Mouse (Mus musculus): ENCODE measurements around the gene Plekhg2. TPM values are rescaled to one million over a fixed set of nuclear protein-coding genes. Genes with fewer than 3 reads are reported as not detected.
"Not testable (repeated sequence)": the region's sequence is repeated elsewhere in the genome, so short reads cannot be mapped to it uniquely, and the experiment has no call there.

Plekhg2 gene
- polyA plus RNA-seq, 1 experiment from 2014 or later, result 75.5 TPM

GRCm38 (mm10) chr7:28392429-28393271, 20.3 kb upstream of the Plekhg2 start, which contains the start of the genes Med29 and Paf1:
Gene Med29 (minus strand): TSS chr7:28392708.
Gene Paf1 (plus strand): TSS chr7:28392951.
- Histone ChIP-seq H3K4me1 (peaks cover 22% of the 10 kb centered on the region), H3K4me3 (peak within 1 kb of the TSS; percentile 98), H3K27me3 (ENCODE audit: poor library complexity, severe bottlenecking) (no peaks in the 10 kb centered on the region), H3K27ac (peak within 1 kb of the TSS; percentile 87), H3K36me3 (replicated peaks) (peaks cover 67% of the 10 kb centered on the region), H3K9me3 (no peaks in the 10 kb centered on the region)
- peak; percentile 95 for DNase-seq (ENCODE audit: extremely low spot score, low spot score)
- under 1% methylated on average over 58 of the region's 58 CpGs for WGBS

- Histone ChIP-seq H3K4me1 (peaks cover 28% of the 10 kb centered on the region), H3K27me3 (ENCODE audit: poor library complexity, severe bottlenecking) (no peaks in the 10 kb centered on the region), H3K9me3 (no peaks in the 10 kb centered on the region), H3K36me3 (replicated peaks) (peaks cover 66% of the 10 kb centered on the region), H3K4me3 (0 out of 2 replicates have a peak overlapping the region, but pooled peaks have one; percentile 6), H3K27ac (no peak overlapping the region)
- no peak for DNase-seq (ENCODE audit: extremely low spot score, low spot score)
- WGBS, result 89% methylated on average over 3 of the region's 3 CpGs
These were observed 17.9 kb upstream of the Plekhg2 start for GRCm38 (mm10) chr7:28390331-28390730.

- peaks cover 60% of the 10 kb centered on the region for H3K36me3 ChIP-seq (replicated peaks)
These were observed 15.0 kb upstream of the Plekhg2 start for GRCm38 (mm10) chr7:28387384-28387783.

GRCm38 (mm10) chr7:28386877-28387276, 14.5 kb upstream of the Plekhg2 start:
- 85% methylated on average over 6 of the region's 6 CpGs for WGBS
- H3K36me3 ChIP-seq (replicated peaks), result peaks cover 60% of the 10 kb centered on the region
- H3K4me1 ChIP-seq, result peaks cover 34% of the 10 kb centered on the region

More at GRCm38 (mm10) chr7:28387384-28387783, 15.0 kb upstream of the Plekhg2 start:
- H3K27me3 ChIP-seq (ENCODE audit: poor library complexity, severe bottlenecking); H3K9me3 ChIP-seq; H3K4me3 ChIP-seq; DNase-seq (ENCODE audit: extremely low spot score, low spot score); H3K27ac ChIP-seq: not testable (repeated sequence)
- H3K4me1 ChIP-seq, result peaks cover 30% of the 10 kb centered on the region
- 91% methylated on average over 7 of the region's 7 CpGs for WGBS

GRCm38 (mm10) chr7:28386462-28386861, 14.1 kb upstream of the Plekhg2 start:
- Histone ChIP-seq H3K27ac (peak overlapping the region; percentile 48; the same call in 1 of the 2 replicates), H3K36me3 (replicated peaks) (peaks cover 60% of the 10 kb centered on the region), H3K9me3 (no peaks in the 10 kb centered on the region), H3K4me1 (peaks cover 34% of the 10 kb centered on the region), H3K27me3 (ENCODE audit: poor library complexity, severe bottlenecking) (no peaks in the 10 kb centered on the region), H3K4me3 (peak overlapping the region; percentile 12; the same call in 1 of the 2 replicates)
- 38% methylated on average over 4 of the region's 4 CpGs for WGBS
- DNase-seq (ENCODE audit: extremely low spot score, low spot score), result peak; percentile 84

More at GRCm38 (mm10) chr7:28386877-28387276, 14.5 kb upstream of the Plekhg2 start:
- not testable (repeated sequence) for H3K27me3 ChIP-seq (ENCODE audit: poor library complexity, severe bottlenecking); H3K9me3 ChIP-seq; H3K27ac ChIP-seq; DNase-seq (ENCODE audit: extremely low spot score, low spot score); H3K4me3 ChIP-seq

GRCm38 (mm10) chr7:28386007-28386406, 13.6 kb upstream of the Plekhg2 start:
- peak overlapping the region; percentile 48; the same call in 1 of the 2 replicates for H3K27ac ChIP-seq
- H3K27me3 ChIP-seq (ENCODE audit: poor library complexity, severe bottlenecking), result no peaks in the 10 kb centered on the region
- peak overlapping the region; percentile 12; the same call in 1 of the 2 replicates for H3K4me3 ChIP-seq
- 90% methylated on average over 7 of the region's 7 CpGs for WGBS
- no peak for DNase-seq (ENCODE audit: extremely low spot score, low spot score)
- H3K9me3 ChIP-seq, result no peaks in the 10 kb centered on the region
- peaks cover 60% of the 10 kb centered on the region for H3K36me3 ChIP-seq (replicated peaks)
- peaks cover 34% of the 10 kb centered on the region for H3K4me1 ChIP-seq

- peaks cover 39% of the 10 kb centered on the region for H3K4me1 ChIP-seq
- H3K27ac ChIP-seq, result no peak overlapping the region
- no peak for DNase-seq (ENCODE audit: extremely low spot score, low spot score)
- H3K36me3 ChIP-seq (replicated peaks), result peaks cover 52% of the 10 kb centered on the region
- no peak overlapping the region for H3K4me3 ChIP-seq
- H3K27me3 ChIP-seq (ENCODE audit: poor library complexity, severe bottlenecking), result no peaks in the 10 kb centered on the region
- no peaks in the 10 kb centered on the region for H3K9me3 ChIP-seq
- WGBS, result 90% methylated on average over 9 of the region's 9 CpGs
These were observed 12.8 kb upstream of the Plekhg2 start for GRCm38 (mm10) chr7:28385196-28385595.

GRCm38 (mm10) chr7:28384162-28384561, 11.8 kb upstream of the Plekhg2 start:
- no peaks in the 10 kb centered on the region for H3K9me3 ChIP-seq
- no peaks in the 10 kb centered on the region for H3K27me3 ChIP-seq (ENCODE audit: poor library complexity, severe bottlenecking)
- 83% methylated on average over 6 of the region's 6 CpGs for WGBS
- no peak overlapping the region for H3K4me3 ChIP-seq
- peaks cover 42% of the 10 kb centered on the region for H3K36me3 ChIP-seq (replicated peaks)
- DNase-seq (ENCODE audit: extremely low spot score, low spot score), result no peak
- no peak overlapping the region for H3K27ac ChIP-seq
- peaks cover 49% of the 10 kb centered on the region for H3K4me1 ChIP-seq

GRCm38 (mm10) chr7:28383606-28384005, 11.2 kb upstream of the Plekhg2 start:
- Histone ChIP-seq H3K4me1 (peaks cover 55% of the 10 kb centered on the region), H3K36me3 (replicated peaks) (peaks cover 36% of the 10 kb centered on the region), H3K27ac (peak overlapping the region; percentile 89; the same call in 1 of the 2 replicates), H3K4me3 (no peak overlapping the region), H3K9me3 (no peaks in the 10 kb centered on the region), H3K27me3 (ENCODE audit: poor library complexity, severe bottlenecking) (no peaks in the 10 kb centered on the region)
- WGBS, result 87% methylated on average over 4 of the region's 4 CpGs
- no peak for DNase-seq (ENCODE audit: extremely low spot score, low spot score)

- DNase-seq (ENCODE audit: extremely low spot score, low spot score), result no peak
- 77% methylated on average over 11 of the region's 11 CpGs for WGBS
- Histone ChIP-seq H3K4me1 (peaks cover 61% of the 10 kb centered on the region), H3K9me3 (no peaks in the 10 kb centered on the region), H3K36me3 (replicated peaks) (peaks cover 33% of the 10 kb centered on the region), H3K27me3 (ENCODE audit: poor library complexity, severe bottlenecking) (peaks cover 5% of the 10 kb centered on the region), H3K27ac (peak overlapping the region; percentile 89), H3K4me3 (no peak overlapping the region)
These were observed 10.6 kb upstream of the Plekhg2 start for GRCm38 (mm10) chr7:28382981-28383396.

- 81% methylated on average over 9 of the region's 12 CpGs for WGBS
- H3K27me3 ChIP-seq (ENCODE audit: poor library complexity, severe bottlenecking), result peaks cover 11% of the 10 kb centered on the region
- H3K4me1 ChIP-seq, result peaks cover 67% of the 10 kb centered on the region
- H3K27ac ChIP-seq, result peak overlapping the region; percentile 89
- H3K4me3 ChIP-seq, result peak overlapping the region; percentile 45
- H3K9me3 ChIP-seq, result no peaks in the 10 kb centered on the region
- H3K36me3 ChIP-seq (replicated peaks), result peaks cover 33% of the 10 kb centered on the region
- no peak for DNase-seq (ENCODE audit: extremely low spot score, low spot score)
These were observed 10.1 kb upstream of the Plekhg2 start for GRCm38 (mm10) chr7:28382347-28382951.

GRCm38 (mm10) chr7:28381938-28382337, 9.5 kb upstream of the Plekhg2 start:
- H3K4me1 ChIP-seq, result peaks cover 72% of the 10 kb centered on the region
- peaks cover 14% of the 10 kb centered on the region for H3K27me3 ChIP-seq (ENCODE audit: poor library complexity, severe bottlenecking)
- 6% methylated on average over 20 of the region's 20 CpGs for WGBS
- H3K27ac ChIP-seq, result peak overlapping the region; percentile 89
- H3K36me3 ChIP-seq (replicated peaks), result peaks cover 29% of the 10 kb centered on the region
- H3K4me3 ChIP-seq, result peak overlapping the region; percentile 45
- no peaks in the 10 kb centered on the region for H3K9me3 ChIP-seq
- peak; percentile 68 for DNase-seq (ENCODE audit: extremely low spot score, low spot score)

Data from forebrain, embryonic 10.5 days (tissue).